Mouse (Mus musculus): ENCODE results near the gene Dct.

The Dct gene

DNA sequence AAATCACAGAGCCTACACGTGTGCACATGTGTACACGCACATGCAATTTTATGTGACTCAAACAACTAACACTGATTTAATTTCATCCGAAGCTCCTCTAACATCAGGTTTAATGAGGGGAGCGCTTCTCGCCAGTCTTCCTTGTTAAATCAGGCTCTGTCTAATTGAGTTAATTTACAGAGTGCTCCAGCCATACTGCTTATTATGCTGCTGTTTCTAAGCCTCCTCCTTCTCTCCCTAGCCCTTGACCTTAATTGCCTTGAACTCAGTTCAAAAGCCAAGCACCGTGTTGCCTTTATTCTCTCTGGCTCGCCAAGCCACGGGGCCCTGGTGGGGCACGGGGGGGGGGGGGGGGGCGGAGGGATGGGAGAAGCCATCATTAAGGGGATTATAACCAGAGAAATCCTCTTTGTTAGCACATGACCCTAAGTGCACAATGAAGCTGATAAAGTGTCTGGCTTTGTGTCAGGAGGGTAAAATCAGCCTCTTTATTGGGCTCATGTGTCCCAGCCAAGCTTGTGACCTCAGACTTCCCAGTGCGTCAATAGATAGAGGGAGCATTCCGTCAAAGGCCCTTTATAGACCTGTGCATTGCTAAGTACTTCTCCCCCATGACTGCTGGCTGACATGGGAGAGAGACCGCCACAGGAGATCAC is at the start of gene Dct:
Gene Dct, minus strand, starts transcription at position 270 of the 656 bp plus-strand sequence.
- no peak for DNase-seq

DNA sequence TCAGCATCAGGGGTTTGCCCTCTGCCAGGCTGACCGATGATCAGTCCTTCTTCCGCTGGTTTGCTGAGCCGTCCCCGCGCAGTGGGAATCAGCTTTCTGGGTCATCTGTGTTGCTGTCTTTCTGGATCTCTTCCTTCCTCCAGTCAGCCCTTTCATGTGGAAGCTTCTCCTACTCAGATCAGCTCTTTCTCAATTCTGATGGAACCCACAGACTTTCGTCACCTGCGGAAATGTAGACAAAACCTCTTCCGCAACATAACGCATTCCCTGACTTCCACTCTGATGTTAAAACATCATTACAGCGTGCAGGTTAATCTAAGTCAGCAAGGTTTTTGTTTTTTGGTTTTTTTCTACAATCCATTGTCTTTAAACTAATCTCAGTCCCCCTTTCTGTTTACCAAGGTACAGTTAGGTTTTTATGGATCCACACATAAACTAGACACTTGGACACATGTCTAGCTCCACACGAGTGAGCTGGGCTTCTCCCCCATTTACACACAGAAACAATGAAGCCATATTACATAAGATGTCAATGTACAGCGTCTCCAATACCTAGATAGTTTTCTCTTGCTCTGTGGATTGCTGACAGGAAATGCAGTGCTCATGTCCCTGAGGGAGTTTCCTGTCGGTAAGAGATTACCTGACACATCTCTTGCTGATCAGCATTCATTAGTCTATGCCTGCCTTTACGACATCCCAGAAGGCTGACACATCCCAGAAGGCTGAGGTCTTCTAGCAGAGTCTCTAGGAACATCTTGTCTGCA is 49.4 kb upstream of the Dct start:
- DNase-seq = no peak

DNA sequence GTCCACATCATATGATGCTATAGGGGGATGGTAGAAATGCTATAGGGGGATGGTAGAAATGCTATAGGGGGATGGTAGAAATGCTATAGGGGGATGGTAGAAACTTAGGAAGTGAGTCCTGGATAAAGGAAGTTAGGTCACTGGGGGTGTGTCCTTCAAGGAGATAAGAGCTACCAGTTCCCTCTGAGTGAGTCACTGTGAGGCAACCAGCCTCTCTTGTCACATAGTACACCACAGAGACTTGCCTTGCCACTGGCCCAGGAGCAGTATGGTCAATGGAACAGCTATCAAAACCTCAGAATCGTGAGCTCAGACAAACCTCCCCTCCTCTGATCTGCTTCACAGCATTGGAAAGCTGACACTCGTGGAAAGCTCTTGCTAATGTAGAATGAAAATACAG is 46.2 kb upstream of the Dct start:
- no peak for DNase-seq

DNA sequence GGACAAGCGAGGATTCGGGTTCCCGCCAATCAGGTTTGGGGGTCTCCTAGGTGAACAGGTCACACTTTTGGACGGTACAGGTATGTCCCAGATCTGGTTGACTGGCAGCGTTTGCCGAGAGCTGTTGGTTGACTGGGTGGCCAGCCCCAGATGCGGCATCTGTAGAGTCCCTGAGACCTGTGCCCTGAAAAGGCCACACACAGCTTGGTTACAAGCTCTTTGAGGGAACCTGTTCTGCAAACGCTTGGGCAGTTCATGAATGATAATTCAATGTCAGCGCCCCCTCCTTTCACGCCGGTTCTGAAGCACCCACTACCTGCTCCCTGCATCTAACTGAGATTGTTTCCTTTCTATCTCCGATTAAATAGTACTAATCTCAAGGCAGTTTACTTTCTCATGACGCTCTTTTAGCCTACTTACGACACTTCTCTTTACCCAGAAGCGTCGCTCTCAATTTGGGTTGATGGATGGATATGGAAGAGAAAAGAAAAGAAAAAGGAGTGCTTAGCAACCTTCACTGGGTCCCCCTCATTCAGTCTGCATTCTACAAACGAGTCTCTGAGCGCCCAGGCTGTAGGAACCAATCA is 37.9 kb upstream of the Dct start:
- DNase-seq = peak; percentile 14 to 51

DNA sequence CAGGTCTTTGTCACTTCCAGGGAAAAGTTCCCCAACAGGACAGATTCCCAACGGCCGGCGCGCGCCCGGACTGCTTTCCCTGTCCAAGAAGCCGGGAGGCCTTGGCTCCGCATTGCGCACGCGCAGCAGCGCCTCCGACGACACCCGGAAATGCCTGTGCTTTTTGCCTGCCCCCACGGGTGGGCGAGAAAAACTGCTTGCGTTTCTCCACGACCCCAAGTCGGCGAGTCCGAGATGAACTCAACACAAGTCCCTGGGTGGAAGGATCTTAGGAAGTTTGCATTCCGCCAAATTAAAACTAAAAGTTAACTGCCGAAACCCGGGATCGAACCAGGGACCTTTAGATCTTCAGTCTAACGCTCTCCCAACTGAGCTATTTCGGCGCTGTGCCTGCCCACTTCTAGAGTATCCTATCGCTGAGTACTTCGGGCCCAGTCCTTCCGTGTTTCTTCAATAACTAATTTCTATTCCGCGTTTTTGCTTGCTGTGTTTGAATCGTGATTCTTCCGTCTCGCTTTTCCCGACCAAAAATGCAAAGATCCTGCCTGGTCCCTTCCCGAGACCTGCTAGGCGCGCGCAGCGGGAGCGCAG is 37.3 kb upstream of the Dct start:
- peak; percentile 92 to 96 for DNase-seq

DNA sequence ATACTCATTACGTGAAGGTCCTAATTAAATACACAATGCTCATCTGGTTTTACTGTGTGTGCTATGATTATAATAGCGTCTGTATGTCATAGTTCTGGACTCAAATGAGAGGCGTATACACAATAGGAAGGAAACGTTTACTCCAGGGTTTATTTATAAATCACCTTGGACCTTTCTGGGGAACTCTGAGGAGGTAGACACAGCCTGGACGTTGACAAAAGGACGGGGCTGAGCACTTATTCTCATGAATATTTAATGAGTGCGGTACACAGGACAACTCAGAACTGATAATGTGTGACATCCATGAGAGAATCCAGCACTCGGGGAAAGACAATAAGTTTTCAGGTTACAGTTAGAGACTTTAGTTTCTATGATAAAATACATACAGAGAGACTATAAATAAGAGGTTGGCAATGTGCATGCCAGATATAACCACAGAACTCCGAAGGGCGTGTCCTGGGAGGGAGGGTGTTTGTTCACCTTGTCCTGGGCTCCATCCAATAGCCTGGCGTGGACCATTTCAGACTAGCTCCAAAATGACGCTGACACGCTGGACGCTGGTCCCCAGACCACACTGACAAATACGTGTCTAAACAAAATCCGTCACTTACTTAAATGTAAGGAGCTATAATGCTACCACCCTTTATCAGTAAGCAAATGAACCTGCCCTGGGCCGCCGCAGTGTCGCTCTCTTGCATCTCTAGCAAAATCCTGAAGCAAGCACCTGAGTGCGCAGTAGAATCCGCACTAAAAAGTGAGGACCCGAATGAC is 36.6 kb upstream of the Dct start:
- peak in 1 of 2 experiments; percentile 14 for DNase-seq

DNA sequence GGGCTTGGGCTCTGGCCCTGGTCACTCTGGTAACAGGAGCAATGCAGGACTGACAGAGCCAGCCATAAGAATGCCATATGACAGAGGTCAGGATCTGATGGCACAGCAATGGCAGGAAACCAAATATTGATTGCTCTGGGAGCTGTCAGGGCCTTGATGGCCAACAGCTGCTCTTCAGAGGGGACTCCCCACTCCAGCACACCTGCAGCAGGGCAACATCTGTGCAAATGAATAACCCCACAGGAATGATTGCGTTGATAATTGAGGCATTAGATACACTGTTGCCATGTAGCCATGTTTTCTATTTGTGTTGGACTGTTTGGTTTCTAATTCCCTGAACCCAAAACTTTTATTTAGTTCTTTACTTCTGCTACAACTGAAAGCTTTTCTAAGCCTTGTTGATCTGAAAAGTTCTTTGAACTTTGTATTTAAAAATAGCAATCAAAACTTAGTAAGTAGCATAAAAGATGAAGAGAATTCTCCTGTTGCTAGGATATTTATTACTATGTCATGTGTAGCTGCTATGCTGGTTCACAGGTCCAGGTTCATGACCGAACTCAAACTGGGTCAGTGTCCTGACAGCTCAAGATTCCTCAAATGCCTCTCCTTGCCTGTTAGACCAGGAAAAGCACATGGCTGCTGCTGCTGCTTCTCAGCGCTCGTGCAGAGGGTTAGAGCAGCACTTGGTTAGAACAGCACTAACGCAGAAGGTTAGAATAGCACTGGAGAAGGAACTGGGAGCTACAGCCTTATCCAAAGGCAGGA is 34.4 kb upstream of the Dct start:
- DNase-seq = peak; percentile 18 to 23

DNA sequence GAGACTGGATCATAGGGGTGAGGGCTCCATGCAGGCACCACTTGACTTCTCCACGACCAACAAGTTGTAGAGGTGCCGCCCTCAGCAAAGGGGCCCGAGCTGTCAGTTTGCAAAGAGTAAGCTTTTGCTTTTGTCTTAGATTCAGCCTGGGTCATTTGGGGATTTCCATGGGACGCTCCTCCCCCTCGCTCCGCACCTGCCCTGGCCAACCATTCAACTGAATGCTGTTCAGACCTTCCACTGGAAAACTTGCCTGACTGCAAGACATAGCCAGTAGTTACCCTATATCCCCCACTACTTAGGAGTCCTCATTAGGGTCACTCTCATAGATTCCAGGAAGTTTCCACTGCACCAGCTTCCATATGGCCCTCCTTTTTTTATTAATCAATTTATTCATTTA is 31.8 kb upstream of the Dct start:
- DNase-seq = no peak

DNA sequence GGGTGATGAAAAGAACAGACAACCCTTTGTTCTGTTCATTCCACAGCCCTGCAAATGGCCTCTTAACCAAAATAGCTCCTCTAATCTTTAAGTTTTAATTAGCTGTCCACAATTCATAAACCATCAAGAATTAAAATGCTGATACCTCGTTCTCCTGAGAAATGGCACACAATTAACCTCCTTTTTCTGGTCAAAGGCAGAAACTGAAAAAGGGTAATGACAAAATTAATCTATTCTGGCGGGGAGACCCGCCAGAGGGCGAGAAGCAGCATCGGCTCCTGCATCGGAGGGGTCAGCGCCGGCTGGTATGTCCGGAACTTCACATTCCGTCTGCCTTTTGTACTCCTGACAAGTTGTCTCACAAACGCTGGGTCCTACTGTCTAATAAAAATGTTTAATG is 28.6 kb upstream of the Dct start:
- no peak for DNase-seq

DNA sequence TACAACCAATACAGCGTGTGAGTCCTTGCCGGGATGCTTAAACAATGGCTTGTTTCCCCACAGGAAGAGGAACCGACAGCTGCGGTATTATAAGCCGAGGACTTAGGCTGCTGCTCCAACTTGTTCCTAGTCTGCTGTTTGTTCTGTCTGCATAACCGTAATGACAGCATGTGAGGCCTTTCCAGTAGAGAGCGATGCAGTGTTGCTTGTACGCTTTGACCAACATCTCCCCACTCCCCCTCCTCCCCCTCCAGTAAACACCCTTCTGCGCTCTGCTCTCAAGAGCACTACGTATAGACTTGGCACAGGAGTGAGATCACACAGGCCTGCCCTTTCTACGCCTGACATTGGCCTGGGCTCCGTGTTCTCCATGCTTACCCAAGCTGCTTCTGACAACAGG is 18.1 kb upstream of the Dct start:
- no peak for DNase-seq

DNA sequence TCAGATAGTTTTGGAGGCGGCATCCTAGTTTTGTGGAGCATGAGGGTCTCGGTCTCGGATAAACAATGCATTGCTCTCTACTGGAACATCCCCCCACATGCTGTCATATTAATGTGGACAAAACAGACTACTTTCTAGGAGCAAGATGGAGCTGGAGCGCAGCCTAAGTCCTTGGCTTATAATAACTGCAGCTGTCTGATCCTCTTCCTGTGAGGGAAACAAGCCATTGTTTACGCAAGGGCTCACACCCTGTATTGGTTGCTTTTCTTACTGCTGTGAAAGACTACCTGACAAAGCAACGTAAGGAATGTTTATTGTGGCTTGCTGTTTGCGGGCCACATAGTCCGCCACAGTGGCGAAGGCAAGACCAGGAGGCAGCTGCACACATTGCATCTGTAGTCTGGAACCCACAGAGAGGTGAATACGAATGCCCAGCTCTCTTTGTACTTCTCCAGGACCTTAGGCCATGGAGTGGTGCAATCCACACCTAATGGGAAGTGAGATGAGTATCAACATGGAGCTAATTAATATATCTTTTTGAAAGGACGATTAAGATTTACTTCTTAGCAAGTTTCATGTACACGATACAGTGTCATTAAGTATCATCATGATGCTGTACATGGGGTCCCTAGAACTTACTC is 17.5 kb upstream of the Dct start:
- peak in 1 of 2 experiments; percentile 16 for DNase-seq

DNA sequence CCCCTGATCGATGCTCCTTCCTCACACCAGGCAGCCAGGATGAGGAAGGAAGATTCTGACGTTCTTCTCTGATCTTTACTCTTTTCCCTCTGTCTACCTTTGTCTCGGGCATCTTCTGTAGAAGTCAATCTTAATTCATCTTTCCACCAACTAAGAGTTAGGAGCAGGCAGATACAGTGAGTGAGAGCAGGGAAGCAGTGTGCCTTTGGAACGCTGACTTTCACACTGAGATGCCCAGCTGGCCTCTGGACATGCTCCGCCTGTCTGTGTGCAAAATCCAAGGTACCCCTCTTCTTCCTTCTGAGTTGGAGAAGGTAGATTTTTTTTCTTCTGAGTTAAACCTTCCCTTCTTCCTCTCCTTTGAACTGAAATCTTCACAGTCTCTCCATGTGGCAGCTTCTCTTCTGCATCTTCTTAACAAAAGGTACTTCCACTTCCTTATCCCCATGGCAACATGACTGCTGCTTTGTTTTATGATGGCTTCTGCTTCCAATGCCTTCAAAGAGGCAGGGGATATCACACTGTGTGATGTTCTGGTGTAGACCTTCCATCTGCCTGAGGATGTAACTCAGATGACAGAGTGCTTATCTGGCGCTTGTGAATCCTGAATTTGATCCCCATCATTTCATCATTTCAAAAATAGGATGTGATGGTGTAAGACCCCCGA is 9.9 kb upstream of the Dct start:
- no peak for DNase-seq

DNA sequence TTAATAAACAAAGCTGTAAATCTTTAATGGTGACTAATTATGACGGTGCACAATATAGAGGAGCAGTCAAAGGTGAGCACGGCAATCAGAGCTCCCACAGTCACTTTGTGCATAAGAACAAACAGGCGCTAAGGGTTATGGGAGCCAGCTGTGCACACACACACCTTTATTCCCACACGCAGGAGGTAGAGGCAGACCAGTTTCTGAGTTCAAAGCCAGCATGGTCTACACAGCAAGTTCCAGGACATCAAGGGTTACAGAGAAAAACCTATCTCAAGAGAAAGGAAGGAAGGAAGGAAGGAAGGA is 6.5 kb upstream of the Dct start:
- no peak for DNase-seq

DNA sequence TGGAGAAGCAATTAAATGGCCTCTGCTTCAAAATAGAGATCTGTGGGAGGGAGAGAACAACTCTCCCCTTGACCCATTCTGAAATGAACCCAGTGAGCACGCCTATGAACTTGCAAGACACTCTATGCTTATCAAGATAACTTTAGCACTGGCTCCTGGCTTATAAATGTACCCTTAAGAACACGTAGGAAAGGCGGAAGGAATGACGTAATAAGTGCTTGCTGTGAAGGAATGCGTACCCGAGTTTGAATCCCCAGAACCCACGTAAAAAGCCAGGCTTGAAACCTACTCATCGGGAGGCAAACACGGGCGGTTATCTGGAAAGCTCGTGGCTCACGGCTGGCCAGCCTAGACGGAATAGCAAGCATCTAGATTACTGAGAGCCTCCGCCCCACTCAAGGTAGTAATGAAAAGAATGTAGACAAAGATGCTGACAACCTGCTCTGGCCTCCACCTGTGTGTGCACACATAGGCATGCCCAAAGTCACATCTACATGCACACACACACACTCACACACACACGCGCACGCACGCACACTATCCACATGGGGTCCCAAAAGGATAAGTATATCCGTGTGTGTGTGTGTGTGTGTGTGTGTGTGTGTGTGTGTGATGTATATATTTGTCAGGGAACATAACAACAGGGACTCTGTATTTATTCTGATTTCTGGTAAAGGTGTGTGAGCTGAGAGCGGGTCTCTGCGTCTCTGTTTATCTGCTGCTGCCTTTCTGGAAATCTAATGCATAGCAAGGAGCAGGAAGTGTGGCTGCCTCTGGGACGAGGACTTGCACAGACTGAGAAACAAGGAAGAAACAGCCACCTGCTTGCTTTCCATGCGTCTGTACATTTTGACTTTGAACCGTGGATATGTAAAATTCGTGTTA is 5.9 kb upstream of the Dct start:
- no peak for DNase-seq

DNA sequence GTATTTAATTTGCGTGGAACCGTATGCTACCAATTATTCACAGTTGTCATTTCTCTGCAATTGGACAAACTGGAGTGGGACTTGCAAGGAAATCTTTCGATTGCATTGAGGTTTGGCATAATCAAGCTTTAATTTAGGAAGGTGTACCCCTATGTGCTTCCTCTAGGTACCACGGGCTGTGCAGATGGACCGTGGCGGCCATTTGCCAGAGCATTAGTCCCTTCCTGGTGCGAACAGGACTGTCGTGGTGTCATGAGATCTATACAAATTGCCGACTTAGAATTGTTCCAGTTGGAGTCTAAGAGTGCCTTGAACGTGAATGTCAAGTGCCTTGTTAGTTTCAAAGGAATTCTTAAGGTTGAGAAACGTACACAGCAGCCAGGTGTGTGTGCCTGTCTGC is 726 bp upstream of the Dct start:
- DNase-seq = no peak

DNA sequence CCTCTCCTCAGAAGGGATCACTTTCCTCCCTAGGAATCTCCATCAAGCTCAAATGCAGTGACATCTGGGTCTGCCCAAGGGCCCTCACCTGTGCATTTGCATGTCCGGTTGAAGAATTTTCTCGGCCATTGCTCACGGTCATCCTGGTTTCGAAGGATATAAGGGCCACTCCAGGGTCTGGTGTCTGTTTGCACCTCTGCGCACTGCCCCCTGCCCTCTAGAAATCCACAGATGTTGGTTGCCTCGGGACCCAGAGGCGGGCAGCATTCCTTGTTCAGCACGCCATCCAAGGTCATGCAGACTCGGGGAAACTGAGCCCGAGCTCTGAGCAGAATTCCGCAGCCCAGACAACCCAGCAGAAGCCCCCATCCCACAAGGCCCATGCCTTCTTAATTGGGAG is 648 bp downstream of the Dct start:
- no peak for DNase-seq

DNA sequence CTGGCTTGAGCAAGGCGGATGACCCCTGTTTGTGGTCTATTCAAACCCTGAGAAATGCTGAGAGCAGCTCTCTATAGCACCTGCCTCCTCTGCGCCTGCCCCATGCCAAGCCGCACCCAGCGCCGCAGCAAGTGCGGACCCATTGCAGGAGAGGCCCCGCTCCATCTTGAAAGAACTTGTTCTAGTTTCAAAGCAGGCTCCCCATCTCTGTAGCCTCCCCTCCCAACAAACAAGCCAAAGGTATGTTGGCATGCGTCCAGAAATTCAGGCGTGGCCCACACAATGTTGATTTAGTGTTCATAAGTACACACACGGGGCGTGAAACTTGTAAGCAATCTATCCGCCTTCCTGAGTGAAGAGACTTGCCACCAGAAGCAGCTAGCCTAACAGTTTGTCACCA is 1.1 kb downstream of the Dct start:
- no peak for DNase-seq

DNA sequence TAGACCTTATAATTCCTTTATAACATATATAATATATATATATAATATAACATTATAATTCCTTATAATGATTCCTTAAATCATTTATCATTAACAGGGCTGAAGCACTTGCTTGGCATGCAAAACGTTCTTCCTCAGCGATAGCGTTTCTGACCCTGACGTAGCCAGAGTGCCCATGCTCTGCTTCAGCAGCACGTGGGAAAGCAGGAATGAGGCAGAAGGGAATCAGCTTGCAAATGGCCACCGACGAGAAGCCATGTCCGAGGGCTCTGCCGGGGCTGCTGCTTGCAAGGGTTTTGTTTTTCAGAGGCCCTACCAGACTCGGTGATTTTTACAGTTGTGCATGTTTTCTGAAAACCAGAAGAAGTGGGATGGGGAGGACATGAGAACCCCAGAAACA is 1.6 kb downstream of the Dct start:
- no peak for DNase-seq

DNA sequence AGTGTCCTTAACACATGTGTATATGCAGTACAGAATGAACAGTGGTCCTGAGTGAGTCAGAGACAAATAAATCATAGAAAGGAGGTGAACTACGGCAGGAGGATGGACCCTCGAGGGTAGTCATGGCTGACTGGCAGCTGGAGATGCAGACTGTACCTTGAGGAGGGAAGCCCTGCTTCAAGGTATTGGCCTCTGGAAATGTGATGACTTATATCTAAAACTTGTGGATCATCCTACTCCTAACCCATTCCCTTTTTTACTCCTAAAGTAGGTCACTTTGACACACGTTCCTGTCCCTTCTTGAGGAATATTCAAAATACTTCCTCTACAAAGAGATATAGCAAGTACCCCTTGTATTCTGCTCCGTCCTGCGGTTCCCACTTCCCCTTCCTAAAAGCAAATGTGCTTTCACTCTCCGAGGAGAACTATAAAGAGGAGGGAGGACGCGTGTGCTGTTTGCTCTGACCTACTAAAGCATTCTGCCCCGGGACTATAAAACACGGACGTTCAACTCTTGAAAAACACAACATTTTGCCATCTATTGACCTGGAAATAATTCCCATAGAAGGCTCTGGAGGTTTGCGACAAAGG is 2.3 kb downstream of the Dct start:
- DNase-seq = no peak

DNA sequence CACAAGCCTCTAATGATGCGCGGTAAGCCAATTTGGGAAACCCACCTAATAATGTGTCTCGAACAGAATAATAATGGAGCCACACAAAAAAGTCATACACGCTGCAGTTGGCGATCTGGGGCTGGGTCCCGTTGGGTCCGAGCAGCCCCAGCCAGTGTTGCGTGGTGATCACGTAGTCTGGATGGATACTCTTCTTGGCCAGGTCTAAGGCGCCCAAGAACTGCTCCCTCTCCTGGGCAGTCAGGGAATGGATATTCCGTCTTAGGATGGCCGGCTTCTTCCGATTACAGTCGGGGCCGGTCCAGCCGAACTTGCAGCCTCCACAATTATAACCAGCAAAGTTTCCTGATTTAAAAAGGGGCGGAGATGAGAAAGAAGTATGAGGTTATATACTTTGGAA is 9.1 kb downstream of the Dct start:
- DNase-seq = peak; percentile 25 to 64

Data from kidney, postnatal 36 days (tissue).